ENCODE assay signal across 16 mouse cellular contexts in the genomic region with DNA sequence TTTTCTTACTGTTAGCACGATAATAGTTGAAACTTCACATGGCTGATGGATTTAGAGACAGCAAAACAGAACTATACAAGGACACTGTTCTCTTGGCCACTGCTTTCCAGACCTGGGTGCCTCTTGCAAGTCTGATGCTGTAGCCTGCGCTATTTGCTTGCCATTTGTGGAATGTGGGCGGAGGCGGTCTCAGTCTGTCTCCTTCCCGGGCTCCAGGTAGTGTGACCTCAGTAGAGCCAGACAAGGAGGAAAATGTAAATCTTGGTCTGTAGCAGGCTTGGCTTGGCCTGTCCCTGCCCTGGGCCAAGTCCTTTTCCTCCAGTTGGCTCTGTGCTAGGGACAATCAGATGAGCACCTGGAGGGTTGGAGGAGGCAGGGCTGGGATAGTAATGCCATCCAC. TPM values are rescaled to one million over a fixed set of nuclear protein-coding genes. Genes with fewer than 3 reads are reported as not detected.
DNase-seq lines count a peak whose midpoint lies in the region; ATAC-seq and TF ChIP-seq lines count a peak whose summit lies in the region.
"Had no signal": no experiment of that assay in that cellular context is flagged by ENCODE, and none has a peak within 500 bp of the region (broad histone marks: within the 10 kb centered on the region; RNA-seq: fewer than 3 reads in every experiment).

No protein-coding gene starts in this region.

- no peaks in the 10 kb centered on the region for H3K36me3 ChIP-seq in hindbrain, embryonic 11.5 days (ENCODE audit: control insufficient read depth, insufficient read depth, low read length)
- H3K36me3 ChIP-seq: forebrain, embryonic 12.5 days; hindbrain, embryonic 12.5 days had no signal

- H3K4me3 ChIP-seq in lung, adult 2 months (replicated peaks; ENCODE audit: extremely low read depth, low read depth, low read length) = no peak overlapping the region
- H3K4me3 ChIP-seq in hindbrain, embryonic 11.5 days (ENCODE audit: low read depth, low read length) = no peak overlapping the region
- H3K4me3 ChIP-seq: forebrain, embryonic 12.5 days; hindbrain, embryonic 12.5 days had no signal

- no peak overlapping the region for H3K4me2 ChIP-seq in hindbrain, embryonic 11.5 days (replicated peaks; ENCODE audit: low read depth, low read length)
- H3K4me2 ChIP-seq: forebrain, embryonic 12.5 days; hindbrain, embryonic 12.5 days had no signal

- no peak overlapping the region for H3K27ac ChIP-seq in hindbrain, embryonic 11.5 days (ENCODE audit: low read depth, low read length)
- H3K27ac ChIP-seq: forebrain, embryonic 12.5 days; hindbrain, embryonic 12.5 days had no signal

- no peak for ATAC-seq in hindbrain, embryonic 11.5 days (ENCODE audit: low FRiP score)
- ATAC-seq: midbrain, embryonic 16.5 days had no signal

- H3K9me3 ChIP-seq in hindbrain, embryonic 11.5 days (ENCODE audit: control insufficient read depth, low read length) = no peaks in the 10 kb centered on the region
- H3K9me3 ChIP-seq: forebrain, embryonic 12.5 days; hindbrain, embryonic 12.5 days had no signal

- no peaks in the 10 kb centered on the region for H3K27me3 ChIP-seq in hindbrain, embryonic 11.5 days (ENCODE audit: control insufficient read depth, insufficient read depth, low read length)
- H3K27me3 ChIP-seq: CH12.LX; hindbrain, embryonic 12.5 days had no signal

- peaks cover 2% of the 10 kb centered on the region for H3K4me1 ChIP-seq in lung, adult 2 months (ENCODE audit: control insufficient read depth, insufficient read depth, low read length)
- no peaks in the 10 kb centered on the region for H3K4me1 ChIP-seq in hindbrain, embryonic 11.5 days (replicated peaks; ENCODE audit: control insufficient read depth, insufficient read depth, low read length)
- H3K4me1 ChIP-seq: forebrain, embryonic 12.5 days had no signal

- TF ChIP-seq POLR2A in lung, adult 2 months (IDR thresholded peaks at IDR 0.05; ENCODE audit: borderline replicate concordance, extremely low read depth, low read depth, low read length) = no peak

- WGBS in lung, adult 2 months = 72% methylated on average over 5 of the region's 5 CpGs
- WGBS in hindbrain, embryonic 11.5 days = 77% methylated on average over 5 of the region's 5 CpGs

- H3K9ac ChIP-seq in hindbrain, embryonic 11.5 days (ENCODE audit: low read depth, low read length) = no peak overlapping the region
- H3K9ac ChIP-seq: forebrain, embryonic 12.5 days; hindbrain, embryonic 12.5 days had no signal

- DNase-seq in cerebellum, postnatal 10 days = peak; percentile 29 to 36
- no peak for DNase-seq in cerebellum, postnatal 36 days
- DNase-seq in kidney, adult 9 months = peak; percentile 57
- peak; percentile 44 for DNase-seq in lung, adult 2 months
- peak; percentile 39 to 72 for DNase-seq in lung, postnatal 4 days
- DNase-seq in hindbrain, embryonic 11.5 days (ENCODE audit: low spot score) = no peak
- no peak for DNase-seq in heart, postnatal 4 days
- DNase-seq in layer of hippocampus, adult 9-11 months = no peak
- DNase-seq: cerebellum, adult 11-12 months; thymus, postnatal 36 days had no signal

- no peak for TF ChIP-seq CTCF in lung, adult 2 months (IDR thresholded peaks at IDR 0.05; ENCODE audit: insufficient read depth, low read length)

RNA-seq across cellular contexts. Expression of a gene that starts 30.2 kb away (rescaled TPM):
- 22.8 and 28.9 TPM in 2 replicates for polyA plus RNA-seq in lung, adult 2 months (2012; rRNA removed)
- polyA plus RNA-seq in hindbrain, embryonic 11.5 days (2014; fragmentation: Nextera tagmentation; extraction: Ambion mirVana) = 0.45 and 0.71 TPM in 2 replicates
- total RNA-seq in heart, postnatal 4 days (2021) = 1 to 10 TPM; 5.8 to 6.0 TPM
- total RNA-seq: CH12.LX had no signal
- polyA plus RNA-seq: cortical plate, adult 2 months; liver, adult 2 months; midbrain, embryonic 16.5 days had no signal

Comparison
In these comparisons a context has a peak if more than half of its experiments do, and no peak if none do; other contexts are left out.
1. DNase-seq: peak in cerebellum, postnatal 10 days (2 of 2), kidney, adult 9 months (single experiment), lung, adult 2 months (single experiment) and lung, postnatal 4 days (2 of 2); none in cerebellum, postnatal 36 days (0 of 2), hindbrain, embryonic 11.5 days (single experiment), heart, postnatal 4 days (single experiment) and layer of hippocampus, adult 9-11 months (single experiment).
2. RNA of a gene that starts 30.2 kb away (polyA plus RNA-seq): 22.8 to 28.9 TPM in lung, adult 2 months; 0.45 to 0.71 TPM in hindbrain, embryonic 11.5 days; every median in the first group is over 10 times any median in the second.